Mouse (Mus musculus): ENCODE measurements at regions not wholly inside any gene's neighbourhood (a gene's known extent, or its start where the extent isn't known, plus 50 kb on each side); places are given as distances from the start of the nearest gene placed in this dataset.

DNA sequence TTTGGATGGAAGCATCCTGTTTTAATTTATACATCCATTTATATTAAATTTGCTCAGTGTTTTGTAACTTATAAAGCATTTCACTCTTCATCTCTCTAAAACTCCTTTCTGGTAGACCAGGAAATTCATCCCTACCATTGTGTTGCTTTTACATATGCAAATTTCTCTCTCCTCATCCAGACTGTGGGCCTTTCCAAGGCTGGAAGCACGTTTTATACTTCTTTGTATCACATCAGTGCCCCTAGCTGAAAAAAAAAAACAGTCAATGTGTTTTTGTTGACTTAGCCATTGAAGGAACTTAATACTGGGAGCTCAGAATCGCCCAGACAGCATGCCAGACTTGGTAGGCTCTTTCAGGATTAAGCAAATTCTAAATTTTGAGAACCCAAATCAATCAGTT lies 174.9 kb upstream of the Gm6793 start:
- TF ChIP-seq CTCF (IDR thresholded peaks at IDR 0.05; ENCODE audit: control insufficient read depth, insufficient read depth, insufficient read length): no peak
- TF ChIP-seq CEBPB (IDR thresholded peaks at IDR 0.05; ENCODE audit: low read depth): no peak
- TF ChIP-seq MAX (IDR thresholded peaks at IDR 0.05): no peak
- no peak for TF ChIP-seq MYOD1 (IDR thresholded peaks at IDR 0.05; ENCODE audit: control insufficient read depth, insufficient read length, low read depth)
- TF ChIP-seq USF1 (IDR thresholded peaks at IDR 0.05; ENCODE audit: low read depth): no peak
